Mouse (Mus musculus) cerebellum, adult 9-11 months (tissue): ENCODE data around the gene Map3k7.
"Not testable (repeated sequence)": the region's sequence is repeated elsewhere in the genome, so short reads cannot be mapped to it uniquely, and the experiment has no call there.

Experiments used
- DNase-seq: peaks from one replicate; pipeline ENCODE4 v3.0.0; 2022

Map3k7 gene

GRCm38 (mm10) chr4:31993865-31994264 lies 30.0 kb downstream of the Map3k7 start:
- DNase-seq, result no peak

DNA sequence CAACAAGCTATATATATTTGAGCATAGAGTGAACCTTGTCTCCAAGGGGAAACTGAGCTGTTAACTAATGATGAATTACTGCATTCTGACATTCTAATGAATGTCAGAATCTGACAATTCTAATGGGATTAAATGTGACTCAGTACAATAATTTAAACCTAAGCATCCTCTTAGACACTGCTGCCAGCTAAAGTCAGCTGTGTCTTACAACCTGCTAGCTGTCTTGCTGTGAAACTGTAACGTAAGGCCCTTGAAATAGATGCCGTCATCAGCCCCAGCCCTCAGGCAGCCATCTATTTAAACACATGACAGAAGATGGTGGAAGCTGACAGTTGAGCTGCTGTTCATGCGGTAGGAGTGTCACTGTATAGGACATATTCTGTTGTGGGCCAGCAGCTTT lies 37.6 kb downstream of the Map3k7 start:
- no peak for DNase-seq

- DNase-seq, result no peak
These were observed 41.1 kb downstream of the Map3k7 start for GRCm38 (mm10) chr4:32004773-32005591.

GRCm38 (mm10) chr4:32007174-32007573 lies 43.3 kb downstream of the Map3k7 start:
- no peak for DNase-seq

DNA sequence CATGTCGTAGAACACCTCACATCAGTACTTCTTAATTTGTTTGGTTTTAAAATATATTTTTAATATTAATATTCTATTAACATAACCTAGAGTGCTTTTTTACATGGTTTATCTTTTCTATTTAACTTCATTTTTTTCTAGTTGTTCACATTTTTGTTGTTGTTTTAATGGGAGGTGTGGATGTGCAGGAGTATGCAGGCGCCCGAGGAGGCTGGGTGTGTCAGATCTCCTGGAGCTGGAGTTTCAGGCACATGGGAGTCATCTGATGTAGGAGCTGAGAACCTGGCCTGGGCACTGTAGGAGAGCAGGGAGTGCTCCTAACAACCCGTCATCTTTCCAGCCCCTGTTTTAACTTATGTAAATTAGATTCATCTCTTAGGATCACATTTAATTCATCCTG lies 44.2 kb downstream of the Map3k7 start:
- DNase-seq, result no peak

DNA sequence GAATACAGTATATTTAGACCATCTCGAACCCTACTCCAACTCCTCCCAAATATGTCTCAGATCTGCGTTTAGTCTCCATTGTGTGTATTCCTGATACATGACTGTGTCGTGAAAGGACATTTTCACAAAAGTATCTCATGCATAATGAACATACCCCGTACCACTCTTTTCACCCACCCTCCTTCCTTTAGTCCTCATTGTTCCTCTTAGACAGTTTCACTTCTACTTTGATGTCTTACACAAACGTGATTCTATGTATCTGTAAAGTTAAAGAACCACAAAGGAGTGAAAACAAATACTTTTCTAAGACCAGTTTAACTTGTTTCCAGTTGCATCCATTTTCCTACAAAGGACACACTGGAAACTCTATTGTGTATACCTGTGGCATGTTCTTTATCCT lies 46.9 kb downstream of the Map3k7 start:
- no peak for DNase-seq

DNA sequence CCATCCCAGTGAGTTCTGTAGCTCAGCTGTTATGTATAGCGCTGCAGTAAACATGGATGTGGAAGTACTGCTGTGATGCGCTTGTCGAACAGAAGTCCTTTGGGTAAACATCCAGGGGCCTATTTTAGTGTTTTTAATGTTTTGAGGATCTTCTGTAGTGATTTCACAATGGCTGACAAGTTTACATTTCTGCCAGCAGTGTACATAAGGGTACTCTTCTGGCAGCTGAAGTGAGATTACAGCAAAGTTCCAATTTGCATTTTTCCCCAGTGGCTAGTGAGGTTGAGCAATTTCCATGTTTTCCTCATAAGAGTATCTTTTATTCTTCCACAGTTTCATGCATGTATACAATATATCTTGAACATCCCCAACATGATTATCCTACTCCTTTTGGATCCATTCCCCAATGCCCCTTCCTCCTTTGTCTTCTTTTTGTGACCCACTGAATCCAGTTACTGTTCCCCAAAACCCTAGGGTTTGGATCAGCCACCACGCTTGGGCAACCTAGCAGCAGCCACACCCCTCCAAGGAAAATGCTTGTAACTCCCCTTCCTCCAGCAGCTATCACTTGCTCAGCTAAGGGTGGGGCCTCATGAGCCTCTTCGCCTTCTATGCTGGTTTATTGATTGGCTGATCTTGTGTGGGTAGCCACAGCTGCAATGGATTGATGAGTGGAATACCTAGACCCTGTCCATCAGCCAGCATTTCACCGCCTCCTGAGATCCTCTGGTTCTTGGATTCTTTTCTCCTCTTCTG lies 47.5 kb downstream of the Map3k7 start:
- DNase-seq, result no peak

DNA sequence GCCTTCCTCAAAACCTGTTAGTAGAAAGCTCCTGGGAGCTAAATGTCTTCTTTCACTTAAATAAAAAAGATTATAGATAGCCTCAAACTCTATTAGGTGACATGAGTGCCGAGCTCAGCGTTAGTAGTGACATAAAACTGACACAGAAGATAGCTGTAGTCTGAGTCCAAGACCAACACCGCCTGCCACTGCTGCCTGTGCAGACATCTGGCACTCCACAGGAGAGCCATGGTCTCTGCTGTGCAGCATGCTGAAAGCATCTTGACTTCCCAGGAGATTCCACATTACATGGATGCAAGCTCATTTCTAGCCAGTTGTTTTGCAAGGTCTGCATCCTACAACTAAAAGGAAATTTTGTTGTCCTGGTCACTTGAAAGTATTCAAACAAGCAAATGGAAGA lies 57.2 kb downstream of the Map3k7 start:
- peak; percentile 21 for DNase-seq

DNA sequence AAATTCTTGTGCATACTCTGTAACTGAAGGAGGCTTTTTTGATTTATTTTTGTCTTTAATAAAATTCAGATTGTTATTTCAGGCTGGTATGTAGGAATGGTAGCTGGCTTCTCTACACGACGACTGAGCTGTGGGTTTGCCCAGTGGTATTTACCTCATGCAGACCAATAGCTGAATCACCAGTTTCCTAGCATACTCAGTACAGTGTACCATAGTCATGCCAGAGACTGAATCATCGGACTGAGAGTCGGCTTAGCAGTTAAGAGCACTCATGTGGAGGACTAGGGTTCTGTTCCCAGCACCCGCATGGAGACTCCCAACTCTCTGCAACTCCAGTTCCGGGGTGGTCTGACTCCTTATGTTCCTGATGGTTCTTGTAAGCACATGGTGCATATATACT lies 58.4 kb downstream of the Map3k7 start:
- no peak for DNase-seq

DNA sequence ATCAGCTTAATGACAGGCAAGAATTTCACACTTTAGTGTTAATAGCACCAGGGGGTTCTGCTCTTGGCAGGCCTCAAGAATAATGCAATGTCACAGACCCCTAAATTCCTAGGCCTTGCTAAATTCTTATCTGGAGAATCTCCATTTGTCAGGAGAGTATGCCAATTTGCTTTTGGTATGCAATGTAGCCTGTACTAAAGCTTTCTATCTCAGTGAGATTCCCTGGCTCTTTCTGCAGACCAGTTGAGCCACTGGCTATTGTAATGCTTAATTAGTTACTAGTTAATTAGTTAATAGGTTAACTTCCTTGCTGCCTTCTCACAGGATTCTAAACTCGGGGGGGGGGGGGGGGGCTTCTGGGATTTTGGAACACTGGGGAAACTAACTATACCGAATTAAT lies 60.3 kb downstream of the Map3k7 start:
- DNase-seq, result not testable (repeated sequence)

DNA sequence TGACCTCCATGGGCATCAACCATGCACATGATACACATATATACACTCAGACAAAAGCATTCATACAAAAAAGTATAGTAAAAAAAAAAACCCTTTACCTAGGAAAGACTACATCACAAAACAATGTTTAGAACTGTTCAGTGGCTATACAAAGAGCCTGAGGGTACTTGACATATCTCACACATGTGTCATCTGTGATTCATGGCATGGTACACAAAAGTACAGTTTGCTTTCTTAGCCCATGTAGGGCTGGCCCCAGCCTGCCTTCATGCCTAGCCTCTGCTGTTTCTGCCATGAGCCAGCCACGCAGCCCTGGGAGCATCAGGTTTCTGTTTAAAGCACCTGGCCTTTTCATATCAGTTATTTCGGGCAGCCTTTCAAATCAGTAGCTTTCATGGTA lies 61.2 kb downstream of the Map3k7 start:
- DNase-seq, result no peak

GRCm38 (mm10) chr4:32027094-32027493 lies 63.2 kb downstream of the Map3k7 start:
- DNase-seq, result no peak

DNA sequence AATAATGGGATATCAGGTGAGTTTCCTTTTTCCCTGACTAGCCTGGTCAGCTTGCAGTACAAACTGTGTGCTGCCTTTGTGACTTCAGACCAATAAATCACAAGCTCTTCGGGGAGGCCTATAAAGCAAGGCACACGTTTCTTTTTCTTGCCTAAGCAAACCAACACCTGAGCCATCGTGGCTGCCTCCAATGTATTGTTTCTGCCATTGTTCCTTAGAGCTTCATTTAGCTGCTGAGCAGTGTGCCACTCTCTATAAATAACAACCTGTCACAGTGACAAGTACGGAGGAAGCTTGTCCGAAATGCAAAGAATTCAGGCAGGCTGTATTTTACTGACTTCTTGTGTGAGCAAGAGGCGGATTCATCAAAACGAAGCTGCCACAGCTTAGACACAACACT lies 73.4 kb downstream of the Map3k7 start:
- DNase-seq, result no peak

- no peak for DNase-seq
These were observed 78.0 kb downstream of the Map3k7 start for GRCm38 (mm10) chr4:32041741-32042452.

DNA sequence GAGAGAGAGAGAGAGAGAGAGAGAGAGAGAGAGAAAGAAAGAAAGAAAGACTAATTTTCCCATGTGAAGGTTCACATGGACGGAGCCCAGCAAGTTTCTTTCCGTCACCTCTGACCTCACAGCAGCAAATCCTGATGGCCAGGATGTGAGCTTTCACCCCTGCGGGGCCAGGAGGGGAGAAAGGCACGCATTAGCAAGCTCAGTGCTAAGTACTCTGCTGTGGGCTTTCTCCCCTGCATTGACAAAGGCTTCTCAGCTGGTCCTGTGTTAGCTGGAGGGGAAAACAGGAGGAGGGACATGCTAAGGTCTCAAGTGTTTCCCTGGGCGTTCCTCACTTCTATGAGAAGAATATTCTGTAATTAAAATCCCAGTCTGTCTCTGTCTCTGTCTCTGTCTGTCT lies 81.3 kb downstream of the Map3k7 start:
- no peak for DNase-seq

DNA sequence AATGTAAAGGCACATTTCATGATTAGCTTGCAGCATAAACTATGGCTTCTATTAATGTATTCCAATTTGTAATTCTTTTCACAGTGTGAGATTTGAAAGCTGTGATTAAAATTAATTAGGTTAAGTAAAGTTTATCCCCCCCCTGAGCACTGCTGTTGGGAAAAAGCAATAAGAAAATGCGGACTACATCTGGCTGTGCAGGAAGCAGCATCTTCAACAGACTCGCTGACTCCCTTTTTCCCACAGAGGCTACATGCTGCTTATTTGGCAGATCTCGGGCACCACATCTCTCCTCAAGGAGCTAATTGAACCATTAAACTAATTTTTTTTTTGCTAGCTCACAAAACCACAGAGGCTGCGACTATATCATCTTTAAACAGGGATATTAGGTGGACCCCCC lies 85.9 kb downstream of the Map3k7 start:
- DNase-seq, result no peak

- no peak for DNase-seq
These were observed 89.3 kb downstream of the Map3k7 start for GRCm38 (mm10) chr4:32053171-32053570.

- peak; percentile 80 for DNase-seq
These were observed 91.5 kb downstream of the Map3k7 start for GRCm38 (mm10) chr4:32055151-32056052.

- DNase-seq, result no peak
These were observed 92.5 kb downstream of the Map3k7 start for GRCm38 (mm10) chr4:32056441-32056840.

DNA sequence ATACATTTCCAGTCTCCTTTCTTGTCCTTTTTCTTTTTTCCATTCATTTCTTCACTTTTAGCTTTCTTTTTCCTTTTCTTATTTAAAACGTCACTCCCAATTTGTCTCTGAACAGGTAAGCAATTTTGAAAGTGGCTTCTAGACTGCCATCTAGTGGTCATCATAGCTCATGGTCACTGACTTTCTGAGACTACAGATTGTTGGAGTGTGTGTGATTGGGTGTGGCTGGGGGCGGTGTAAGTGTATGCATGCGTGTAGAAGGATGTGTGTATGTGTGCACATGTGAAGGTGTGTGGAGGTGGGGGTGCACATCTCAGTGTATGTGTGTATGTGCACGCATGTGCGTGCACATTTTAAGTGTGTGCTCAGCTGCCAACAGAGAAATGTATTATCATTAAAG lies 93.2 kb downstream of the Map3k7 start:
- peak; percentile 27 for DNase-seq

DNA sequence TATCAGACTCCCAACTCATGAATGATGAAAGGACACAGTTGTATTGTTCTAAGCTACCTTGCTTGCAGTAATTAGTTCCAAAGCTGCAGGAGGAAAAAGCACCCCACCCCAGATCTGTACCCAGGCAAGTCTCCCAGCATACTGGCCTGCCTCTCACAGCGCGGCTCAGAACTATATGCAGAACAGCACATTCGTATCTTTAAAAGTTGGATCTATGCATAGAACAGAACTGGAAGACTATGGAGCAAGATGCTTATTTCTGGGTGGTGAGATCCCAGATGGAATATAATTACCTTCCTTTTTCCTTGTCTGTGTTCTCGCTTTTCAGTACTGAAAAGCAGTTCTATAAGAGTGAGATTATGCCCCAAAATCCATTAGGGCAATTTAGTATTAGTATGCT lies 96.8 kb downstream of the Map3k7 start:
- no peak for DNase-seq

DNA sequence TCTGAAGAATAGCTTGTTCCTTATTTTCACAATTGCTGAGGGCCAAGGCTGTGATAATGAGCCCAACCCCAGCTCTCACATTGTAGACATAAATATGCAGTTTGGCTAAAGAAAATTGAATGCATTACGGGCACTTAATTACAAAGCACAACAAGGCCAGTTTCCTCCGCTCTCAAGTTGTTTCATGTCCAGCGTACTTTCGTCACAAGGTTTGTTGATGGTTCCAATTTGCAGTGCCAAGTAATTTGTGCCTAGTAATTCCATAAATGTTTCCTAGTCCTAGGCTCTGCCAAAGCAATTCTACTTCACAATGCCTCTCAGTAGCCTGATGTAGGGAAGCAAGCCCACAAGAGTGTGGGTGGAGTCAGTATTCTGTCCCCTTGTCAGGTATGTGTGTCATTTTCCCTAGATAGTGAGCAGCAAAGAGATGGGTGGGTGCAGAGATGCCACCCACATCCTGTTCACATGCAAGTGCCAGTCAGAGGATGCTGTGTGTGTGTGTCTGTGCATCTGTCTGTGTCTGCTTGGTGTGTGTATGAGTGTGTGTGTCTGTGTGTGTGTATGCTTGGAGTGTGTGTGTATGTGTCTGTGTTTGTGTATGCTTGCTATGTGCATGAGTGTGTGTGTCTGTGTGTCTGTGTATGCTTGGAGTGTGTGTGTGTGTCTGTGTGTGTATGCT lies 98.6 kb downstream of the Map3k7 start:
- DNase-seq, result no peak
